Mouse (Mus musculus) stomach, postnatal 0 days (tissue): ENCODE measurements at regions not wholly inside any gene's neighbourhood (a gene's known extent, or its start where the extent isn't known, plus 50 kb on each side); places are given as distances from the start of the nearest gene placed in this dataset.

ENCODE experiments used
- CTCF ChIP-seq: IDR thresholded peaks from 2 replicates; pipeline ENCODE4 v1.5.1; 2016; ENCODE audit warnings: antibody characterized with exemption, low read depth, mild to moderate bottlenecking, moderate library complexity
- EP300 ChIP-seq: optimal IDR thresholded peaks from 2 replicates; pipeline ENCODE3; 2016; ENCODE audit warnings: antibody characterized with exemption

- TF ChIP-seq CTCF, result no peak
- no peak for TF ChIP-seq EP300
Observed at GRCm38 (mm10) chr15:96768301-96768993, 68.9 kb upstream of the Slc38a2 start.
